In genomic region chr12:76593839-76594322, GRCm38 (mm10) we compare ENCODE assay signal across 8 mouse cellular contexts.
DNase-seq lines count a peak whose midpoint lies in the region; ATAC-seq and TF ChIP-seq lines count a peak whose summit lies in the region.

No protein-coding gene starts in this region.

- peak overlapping the region; percentile 59 for H3K27ac ChIP-seq in macrophage
- peak overlapping the region; percentile 15; the same call in 1 of the 2 replicates for H3K27ac ChIP-seq in small intestine, adult 2 months (ENCODE audit: insufficient read depth, low read depth, low read length)

- H3K27me3 ChIP-seq in small intestine, adult 2 months (ENCODE audit: control insufficient read depth, insufficient read depth, low read length) = no peaks in the 10 kb centered on the region

- no peak for TF ChIP-seq CTCF in small intestine, adult 2 months (IDR thresholded peaks at IDR 0.05; ENCODE audit: extremely low read depth, insufficient read length, insufficient replicate concordance, low read depth, low read length)

- H3K4me3 ChIP-seq in macrophage (ENCODE audit: inconsistent target) = no peak overlapping the region
- no peak overlapping the region for H3K4me3 ChIP-seq in small intestine, adult 2 months (ENCODE audit: low read depth, low read length)

- H3K4me1 ChIP-seq in small intestine, adult 2 months (ENCODE audit: control insufficient read depth, insufficient read depth, insufficient read length, low read length) = peaks cover 11% of the 10 kb centered on the region

- TF ChIP-seq POLR2A in small intestine, adult 2 months (IDR thresholded peaks at IDR 0.05; ENCODE audit: low read depth, low read length) = no peak

- 21% methylated on average over 7 of the region's 7 CpGs for WGBS in macrophage (ENCODE audit: missing documents)
- WGBS in small intestine, adult 2 months = 5% methylated on average over 7 of the region's 7 CpGs

- H3K79me2 ChIP-seq in macrophage (ENCODE audit: inconsistent target) = no peaks in the 10 kb centered on the region

- peak; percentile 57 for DNase-seq in ES-CJ7 (ENCODE audit: low read depth, low spot score)
- peak; percentile 92 for DNase-seq in adrenal gland, postnatal 14 days
- peak; percentile 59 to 60 for DNase-seq in frontal cortex, postnatal 10 days (ENCODE audit: low spot score in 2 of 2)
- peak; percentile 75 to 78 for DNase-seq in left cerebral cortex, adult 18-20 months (ENCODE audit: low spot score in 2 of 2)
- DNase-seq in thymus, postnatal 14 days = no peak

- peak; percentile 60 to 77 for ATAC-seq in hematopoietic stem cell, adult 5-6 weeks (replicated peaks in 1 of 2; ENCODE audit: insufficient read depth in 1 of 2, low FRiP score in 2 of 2, low TSS enrichment in 1 of 2, low read depth in 1 of 2, poor library complexity in 2 of 2, severe bottlenecking in 2 of 2)

- H3K36me3 ChIP-seq in macrophage (ENCODE audit: inconsistent target) = no peaks in the 10 kb centered on the region
- no peaks in the 10 kb centered on the region for H3K36me3 ChIP-seq in small intestine, adult 2 months (ENCODE audit: control insufficient read depth, insufficient read depth, low read length)
